Mouse (Mus musculus) heart, embryonic 16.5 days (tissue): ENCODE results near the gene Cnot6l. TPM values are rescaled to one million over a fixed set of nuclear protein-coding genes. Genes with fewer than 3 reads are reported as not detected.

Experiments
- ATAC-seq: fragments of 200-750 bp; cut with Nextera tagmentation; replicated peaks from 2 replicates; pipeline ENCODE4 v1.8.0; 2017; ENCODE audit warnings: moderate number of reproducible peaks; ENCODE audit not compliant: insufficient read depth, low FRiP score; ENCODE audit errors: extremely low read depth
- H3K27ac ChIP-seq: fragments of 300-500 bp; sonication (generic); 2 replicates; pipeline ENCODE4 v1.5.1; 2014; ENCODE audit warnings: mild to moderate bottlenecking, low read length, control low read depth, moderate library complexity
- H3K27me3 ChIP-seq: fragments of 300-500 bp; sonication (generic); 2 replicates; pipeline ENCODE4 v1.6.1; 2014; ENCODE audit warnings: low read length, mixed read lengths; ENCODE audit not compliant: control insufficient read depth, insufficient read depth
- H3K36me3 ChIP-seq: fragments of 300-500 bp; sonication (generic); 2 replicates; pipeline ENCODE4 v1.6.1; 2014; ENCODE audit not compliant: control insufficient read depth, insufficient read depth
- H3K4me1 ChIP-seq: fragments of 300-500 bp; sonication (generic); 2 replicates; pipeline ENCODE4 v1.6.1; 2014; ENCODE audit warnings: low read length, mixed read lengths; ENCODE audit not compliant: control insufficient read depth, insufficient read depth
- H3K4me2 ChIP-seq: fragments of 300-500 bp; sonication (generic); 2 replicates; pipeline ENCODE4 v1.6.1; 2014; ENCODE audit warnings: low read depth, mild to moderate bottlenecking, control low read depth, low read length
- H3K4me3 ChIP-seq: fragments of 300-500 bp; sonication (generic); 2 replicates; pipeline ENCODE4 v1.5.1; 2014; ENCODE audit warnings: mild to moderate bottlenecking, control low read depth, low read length
- H3K9ac ChIP-seq: fragments of 300-500 bp; sonication (generic); 2 replicates; pipeline ENCODE4 v1.6.1; 2014; ENCODE audit warnings: low read length, control low read depth
- H3K9me3 ChIP-seq: fragments of 300-500 bp; sonication (generic); replicated peaks from 2 replicates; pipeline ENCODE4 v1.6.1; 2016; ENCODE audit warnings: low read length; ENCODE audit not compliant: control insufficient read depth
- WGBS: fragments of 180-500 bp; shearing (Covaris S2); extraction: QIAGEN DNeasy Blood & Tissue Kit; methylation state at CpG from one replicate; pipeline ENCODE4 v1.1.7; 2014; 5-methylcytosine and 5-hydroxymethylcytosine counted together
- polyA plus RNA-seq: library from polyadenylated mRNA; unstranded; fragments of >200 nt; fragmentation: Nextera tagmentation; extraction: Ambion mirVana; gene quantifications from 2 replicates; pipeline ENCODE4 v1.2.1, GENCODE M21; 2015

Cnot6l gene
- polyA plus RNA-seq, 1 experiment from 2014 or later, result 14.6 TPM

DNA sequence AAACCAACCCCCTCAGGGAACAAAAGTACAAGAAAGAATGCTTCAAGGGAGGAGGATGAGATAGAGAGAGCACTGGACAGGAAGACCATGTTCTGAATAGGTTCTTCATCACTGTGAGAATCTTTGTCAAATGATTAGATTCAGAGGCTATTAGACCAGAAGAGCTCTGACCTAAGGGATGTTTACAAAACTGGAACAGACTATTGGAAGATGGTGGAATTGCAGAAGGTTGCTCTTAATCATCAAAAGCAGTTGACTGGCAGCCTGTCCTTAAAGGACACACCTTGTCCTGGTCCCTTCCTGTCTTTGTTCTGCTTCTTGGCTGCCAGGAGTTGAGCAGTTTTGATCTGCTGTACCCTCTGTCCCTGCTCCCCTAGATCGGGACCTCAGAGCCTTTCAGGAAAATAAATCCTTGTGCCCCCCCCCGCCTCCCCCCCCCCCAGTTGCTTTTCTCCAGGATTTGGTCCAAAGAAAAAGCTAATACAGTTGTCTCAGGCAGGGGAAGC lies 32.6 kb upstream of the Cnot6l start:
- 0 out of 2 replicates have a peak, but pooled peaks cover 2% of the 10 kb centered on the region for H3K9me3 ChIP-seq
- no peak overlapping the region for H3K27ac ChIP-seq
- ATAC-seq, result no peak
- no peaks in the 10 kb centered on the region for H3K27me3 ChIP-seq
- H3K4me1 ChIP-seq, result no peaks in the 10 kb centered on the region
- no peak overlapping the region for H3K9ac ChIP-seq
- H3K4me3 ChIP-seq, result no peak overlapping the region
- no peaks in the 10 kb centered on the region for H3K36me3 ChIP-seq
- 49% methylated on average over 2 of the region's 2 CpGs for WGBS
- H3K4me2 ChIP-seq, result no peak overlapping the region

DNA sequence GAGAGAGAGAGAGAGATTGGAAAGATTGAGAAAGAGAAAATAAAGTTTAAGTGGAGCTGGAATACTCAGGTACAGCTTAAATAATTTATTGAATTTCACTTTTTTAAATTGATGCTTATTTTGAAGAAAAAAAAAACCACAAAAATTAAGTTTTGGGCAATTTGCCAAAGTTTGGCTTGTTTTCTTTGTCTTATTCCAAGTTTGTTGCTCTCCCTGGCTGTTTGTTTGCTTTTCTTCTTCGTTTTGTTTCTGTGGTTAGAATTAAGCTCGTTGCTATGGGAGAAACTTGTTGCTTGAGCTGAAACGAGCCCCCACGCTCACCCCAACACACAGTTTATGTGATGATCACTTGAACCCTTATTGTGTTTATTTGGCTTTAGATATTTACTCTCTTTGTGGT lies 27.3 kb upstream of the Cnot6l start:
- Histone ChIP-seq H3K36me3 (no peaks in the 10 kb centered on the region), H3K9me3 (no peaks in the 10 kb centered on the region), H3K27me3 (no peaks in the 10 kb centered on the region), H3K4me2 (no peak overlapping the region), H3K4me3 (no peak overlapping the region), H3K9ac (no peak overlapping the region), H3K4me1 (no peaks in the 10 kb centered on the region), H3K27ac (no peak overlapping the region)
- no peak for ATAC-seq
- 42% methylated on average over 4 of the region's 4 CpGs for WGBS

DNA sequence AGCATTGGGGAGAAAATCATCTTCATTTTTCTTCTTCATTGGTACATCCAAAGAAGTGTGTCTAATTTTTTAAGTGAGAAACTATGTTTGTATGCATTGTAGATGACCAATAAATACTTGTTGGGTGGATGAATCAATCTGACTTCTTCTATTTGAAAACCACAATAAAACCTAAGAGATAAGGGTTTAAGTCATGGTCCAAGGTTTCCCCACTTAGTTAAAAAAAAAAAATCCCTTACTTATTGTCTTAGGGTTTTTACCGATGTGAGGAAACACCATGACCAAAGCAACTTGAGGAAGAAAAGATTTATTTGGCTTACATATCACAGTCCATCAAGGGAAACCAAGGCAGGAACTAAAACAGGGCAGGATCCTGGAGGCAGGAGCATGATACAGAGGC lies 25.8 kb upstream of the Cnot6l start:
- 83% methylated on average over 1 of the region's 1 CpGs for WGBS
- Histone ChIP-seq H3K4me2 (no peak overlapping the region), H3K4me3 (no peak overlapping the region), H3K9me3 (no peaks in the 10 kb centered on the region), H3K27me3 (no peaks in the 10 kb centered on the region), H3K9ac (no peak overlapping the region), H3K4me1 (no peaks in the 10 kb centered on the region), H3K27ac (no peak overlapping the region), H3K36me3 (no peaks in the 10 kb centered on the region)
- ATAC-seq, result no peak

DNA sequence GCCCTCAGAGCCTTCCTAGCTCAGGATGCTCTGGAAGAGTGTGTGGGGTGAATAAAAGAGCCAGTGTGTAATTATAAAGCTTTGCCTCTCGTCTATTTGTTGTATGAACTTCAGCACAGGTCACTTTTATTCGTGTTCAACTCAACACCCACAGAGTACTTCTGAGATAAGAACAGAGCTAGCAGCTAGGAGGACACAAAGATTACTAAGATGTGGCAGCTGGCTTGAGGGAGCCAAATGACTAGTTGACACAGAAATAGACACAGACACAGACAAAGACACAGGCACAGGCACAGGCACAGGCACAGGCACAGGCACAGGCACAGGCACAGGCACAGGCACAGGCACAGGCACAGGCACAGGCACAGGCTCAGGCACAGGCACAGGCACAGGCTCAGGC lies 20.0 kb upstream of the Cnot6l start:
- H3K27ac ChIP-seq, result no peak overlapping the region
- no peak overlapping the region for H3K4me3 ChIP-seq
- peaks cover 3% of the 10 kb centered on the region for H3K4me1 ChIP-seq
- H3K27me3 ChIP-seq, result no peaks in the 10 kb centered on the region
- H3K4me2 ChIP-seq, result no peak overlapping the region
- H3K36me3 ChIP-seq, result no peaks in the 10 kb centered on the region
- ATAC-seq, result peak; percentile 72; the same call in 1 of the 2 replicates
- WGBS, result 5% methylated on average over 2 of the region's 2 CpGs
- H3K9me3 ChIP-seq, result no peaks in the 10 kb centered on the region
- H3K9ac ChIP-seq, result no peak overlapping the region

DNA sequence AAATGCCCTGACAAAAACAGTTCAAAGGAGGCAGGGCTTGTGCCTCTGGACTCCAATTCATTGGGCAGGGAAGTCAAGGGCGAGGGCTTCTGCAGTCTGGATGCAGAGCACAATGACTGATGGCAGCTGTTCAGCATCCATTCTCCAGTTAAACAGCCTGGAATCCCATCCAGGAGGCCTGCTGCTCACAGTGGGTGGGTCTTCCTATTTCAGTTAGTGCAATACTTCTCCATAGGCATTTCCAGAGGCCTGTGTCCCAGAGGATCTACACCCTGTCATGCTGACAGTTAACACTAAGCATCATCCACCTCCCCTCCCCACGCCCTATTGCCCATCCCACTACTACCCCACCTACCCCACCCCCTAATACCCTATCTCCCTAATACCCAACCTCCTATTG lies 19.2 kb upstream of the Cnot6l start:
- no peaks in the 10 kb centered on the region for H3K27me3 ChIP-seq
- no peak for ATAC-seq

DNA sequence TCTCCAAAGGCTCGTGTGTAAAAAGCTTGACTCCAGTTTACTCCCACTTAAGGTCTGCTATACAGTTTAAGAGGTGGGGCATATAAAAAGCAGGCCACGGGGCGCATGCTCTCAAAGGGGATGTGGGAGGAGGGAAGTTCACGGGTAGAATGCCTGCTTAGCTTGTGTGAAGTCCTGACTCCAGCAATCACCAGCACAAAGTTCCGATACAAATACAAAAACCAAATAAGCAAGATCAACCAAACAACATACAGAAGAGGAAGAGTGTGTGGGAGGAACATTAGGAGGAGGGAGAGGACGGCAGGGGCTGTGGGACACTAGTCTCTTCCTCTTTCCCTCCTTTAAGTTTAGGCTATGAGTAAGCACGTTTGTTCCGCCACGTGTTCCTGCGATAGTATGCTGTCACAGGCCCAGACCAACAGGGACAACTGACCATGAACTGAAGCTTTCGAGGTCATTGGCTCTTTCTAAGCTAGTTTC lies 12.9 kb upstream of the Cnot6l start:
- no peak for ATAC-seq
- H3K4me3 ChIP-seq, result no peak overlapping the region
- H3K4me1 ChIP-seq, result no peaks in the 10 kb centered on the region
- no peak overlapping the region for H3K27ac ChIP-seq
- H3K36me3 ChIP-seq, result no peaks in the 10 kb centered on the region
- H3K9me3 ChIP-seq, result no peaks in the 10 kb centered on the region
- H3K27me3 ChIP-seq, result no peaks in the 10 kb centered on the region
- H3K9ac ChIP-seq, result no peak overlapping the region
- WGBS, result 58% methylated on average over 11 of the region's 11 CpGs
- no peak overlapping the region for H3K4me2 ChIP-seq

More for the DNA sequence above, 19.2 kb upstream of the Cnot6l start:
- Histone ChIP-seq H3K27ac (no peak overlapping the region), H3K36me3 (no peaks in the 10 kb centered on the region), H3K4me1 (peaks cover 3% of the 10 kb centered on the region), H3K9ac (no peak overlapping the region), H3K4me3 (no peak overlapping the region), H3K4me2 (no peak overlapping the region), H3K9me3 (no peaks in the 10 kb centered on the region)
- 85% methylated on average over 2 of the region's 2 CpGs for WGBS

DNA sequence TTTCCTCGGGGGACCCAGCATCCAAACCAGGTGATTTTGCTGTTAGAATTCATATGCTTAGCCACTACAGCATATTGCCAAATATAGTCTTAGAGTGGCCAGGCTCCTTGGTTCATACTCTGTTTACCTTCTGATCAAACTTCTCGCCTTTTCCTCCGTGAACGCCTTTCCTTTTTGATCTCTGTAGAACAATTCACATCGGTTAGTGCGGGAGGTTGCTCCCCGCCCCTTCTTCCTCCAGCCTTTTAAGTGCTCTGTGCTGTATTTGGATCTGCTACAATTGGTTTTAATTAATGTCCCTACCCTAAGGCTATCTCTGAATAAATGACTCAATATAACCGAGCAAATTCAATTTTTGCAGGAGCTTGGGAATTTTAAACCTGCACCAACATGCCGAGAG lies 12.2 kb upstream of the Cnot6l start:
- H3K4me3 ChIP-seq, result no peak overlapping the region
- no peaks in the 10 kb centered on the region for H3K9me3 ChIP-seq
- ATAC-seq, result no peak
- no peak overlapping the region for H3K27ac ChIP-seq
- H3K9ac ChIP-seq, result no peak overlapping the region
- no peak overlapping the region for H3K4me2 ChIP-seq
- no peaks in the 10 kb centered on the region for H3K27me3 ChIP-seq
- no peaks in the 10 kb centered on the region for H3K36me3 ChIP-seq
- no peaks in the 10 kb centered on the region for H3K4me1 ChIP-seq
- WGBS, result 62% methylated on average over 9 of the region's 9 CpGs

DNA sequence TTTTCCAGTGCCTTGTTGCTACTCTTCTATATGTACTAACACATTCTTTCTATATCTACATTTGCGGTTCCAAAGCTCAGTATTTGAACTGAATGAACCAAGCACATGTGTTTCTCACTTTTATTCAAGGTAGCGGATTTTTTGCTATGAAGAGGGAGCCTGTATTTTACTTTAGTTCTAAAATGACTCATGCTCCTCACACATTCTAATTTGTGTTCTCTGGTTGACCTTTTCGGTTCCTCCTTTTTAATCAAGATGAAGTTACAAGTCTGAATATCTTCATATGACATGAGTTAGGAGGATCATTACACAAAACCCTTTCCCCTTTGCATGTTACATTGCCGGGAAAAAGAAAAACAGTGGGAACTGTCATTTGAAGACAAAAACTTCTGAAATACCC lies 7.8 kb upstream of the Cnot6l start:
- no peak overlapping the region for H3K4me3 ChIP-seq
- no peaks in the 10 kb centered on the region for H3K27me3 ChIP-seq
- H3K4me2 ChIP-seq, result no peak overlapping the region
- H3K9me3 ChIP-seq, result peaks cover 2% of the 10 kb centered on the region; the same call in 1 of the 2 replicates
- H3K27ac ChIP-seq, result no peak overlapping the region
- H3K4me1 ChIP-seq, result no peaks in the 10 kb centered on the region
- 89% methylated on average over 4 of the region's 4 CpGs for WGBS
- no peaks in the 10 kb centered on the region for H3K36me3 ChIP-seq
- no peak for ATAC-seq
- H3K9ac ChIP-seq, result no peak overlapping the region

DNA sequence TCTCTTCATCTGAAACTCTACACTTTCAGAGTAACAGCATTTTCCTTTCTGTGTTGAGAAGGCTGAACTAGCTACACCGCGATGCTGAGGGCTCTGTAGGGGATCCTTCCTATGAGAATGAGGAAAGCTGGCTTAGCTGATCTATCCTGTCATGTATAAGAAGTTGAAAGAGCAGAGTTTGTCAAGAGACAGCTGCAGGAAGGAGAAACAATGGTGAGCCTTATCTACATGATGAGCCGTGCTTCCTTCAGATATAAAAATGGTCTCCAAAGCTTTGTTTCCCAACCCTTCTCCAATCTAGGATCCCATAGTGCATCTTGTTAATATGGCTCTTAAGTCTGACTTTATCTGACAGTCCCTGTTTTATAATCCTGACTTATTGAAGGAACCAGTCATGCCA lies 6.5 kb upstream of the Cnot6l start:
- no peak overlapping the region for H3K27ac ChIP-seq
- peaks cover 4% of the 10 kb centered on the region; the same call in 1 of the 2 replicates for H3K9me3 ChIP-seq
- H3K36me3 ChIP-seq, result no peaks in the 10 kb centered on the region
- WGBS, result 67% methylated on average over 3 of the region's 3 CpGs
- no peak overlapping the region for H3K9ac ChIP-seq
- H3K27me3 ChIP-seq, result no peaks in the 10 kb centered on the region
- ATAC-seq, result no peak
- no peak overlapping the region for H3K4me2 ChIP-seq
- no peaks in the 10 kb centered on the region for H3K4me1 ChIP-seq
- H3K4me3 ChIP-seq, result no peak overlapping the region
